Mouse (Mus musculus): ENCODE measurements around the gene Prkag2. TPM values are rescaled to one million over a fixed set of nuclear protein-coding genes. Genes with fewer than 3 reads are reported as not detected.
A peak's percentile ranks its signal among the peaks of the same experiment; 100 is the strongest.

The Prkag2 gene
- polyA plus RNA-seq, 1 experiment: 13.7 TPM

DNA sequence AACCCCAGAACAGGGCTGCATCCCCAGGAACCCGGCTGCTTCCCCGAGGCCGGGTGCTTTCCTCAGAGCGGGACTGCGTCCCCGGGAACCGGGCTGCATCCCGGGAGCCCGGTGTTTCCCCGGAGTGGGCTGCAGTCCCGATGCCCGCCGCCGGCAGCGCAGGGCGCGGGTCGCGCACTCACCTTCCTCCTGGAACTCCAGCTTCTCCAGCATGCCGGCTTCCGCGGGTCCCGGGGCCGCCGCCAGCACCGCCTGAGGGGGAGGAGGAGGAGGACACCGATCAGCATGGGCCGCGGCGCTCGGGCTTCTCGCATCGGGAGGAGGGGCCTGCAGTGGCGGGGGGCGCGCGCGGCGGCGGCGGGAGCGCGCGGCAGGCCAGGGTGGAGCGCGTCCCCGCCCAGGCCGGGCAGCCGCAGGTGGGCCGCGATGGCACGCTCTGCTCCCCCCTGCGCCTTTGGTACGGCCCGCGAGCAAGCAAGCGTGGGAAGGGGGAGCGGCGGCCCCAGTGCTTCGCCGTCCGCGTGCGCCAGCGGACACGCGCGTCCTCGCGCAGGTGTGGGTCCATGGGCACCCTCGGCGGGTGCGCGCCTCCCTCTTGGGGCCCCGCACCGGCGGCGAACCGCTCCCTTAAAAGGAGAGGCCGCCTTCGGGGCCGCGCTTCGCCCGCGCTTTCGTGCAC, 192.2 kb downstream of the Prkag2 start:
- TF ChIP-seq CTCF (IDR thresholded peaks at IDR 0.05; ENCODE audit: control insufficient read depth, insufficient read depth, low read length) (no peak), POLR2A (IDR thresholded peaks at IDR 0.05; ENCODE audit: borderline replicate concordance, control insufficient read depth, low read depth, low read length) (0 out of 2 replicates have a peak, but pooled peaks have one; percentile 9)
- H3K4me1 ChIP-seq (ENCODE audit: control insufficient read depth, insufficient read depth, low read length): no peaks in the 10 kb centered on the region; the same call in 1 of the 2 replicates
- peak overlapping the region; percentile 99 for H3K27ac ChIP-seq (ENCODE audit: control insufficient read depth, insufficient read depth, low read depth, low read length, poor library complexity)
- under 1% methylated on average over 64 of the region's 87 CpGs for WGBS
- peak overlapping the region; percentile 72 for H3K4me3 ChIP-seq (replicated peaks; ENCODE audit: control insufficient read depth, low read depth, low read length)

DNA sequence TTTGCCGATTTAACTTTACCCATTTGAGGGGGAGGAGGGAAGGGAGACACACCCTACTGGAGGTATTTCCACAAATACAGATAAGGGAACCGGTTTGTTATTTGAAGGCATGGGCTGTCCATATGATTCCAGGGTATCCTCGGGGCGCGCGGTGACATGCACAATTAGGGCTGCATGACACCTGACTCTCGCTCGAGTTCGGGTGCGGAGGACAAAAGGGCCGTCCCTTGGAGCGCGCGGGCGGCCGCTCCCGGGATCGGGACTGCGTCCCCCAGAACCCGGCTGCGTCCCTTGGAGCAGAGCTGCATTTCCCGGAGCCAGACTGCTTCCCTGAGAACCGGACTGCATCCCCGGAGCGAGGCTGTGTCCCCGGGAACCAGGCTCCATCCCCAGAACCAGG, 192.7 kb downstream of the Prkag2 start:
- H3K27ac ChIP-seq (ENCODE audit: control insufficient read depth, insufficient read depth, low read depth, low read length, poor library complexity): peak overlapping the region; percentile 99; the same call in 1 of the 2 replicates
- no peaks in the 10 kb centered on the region; the same call in 1 of the 2 replicates for H3K4me1 ChIP-seq (ENCODE audit: control insufficient read depth, insufficient read depth, low read length)
- TF ChIP-seq CTCF (IDR thresholded peaks at IDR 0.05; ENCODE audit: control insufficient read depth, insufficient read depth, low read length) (no peak), POLR2A (IDR thresholded peaks at IDR 0.05; ENCODE audit: borderline replicate concordance, control insufficient read depth, low read depth, low read length) (no peak)
- H3K4me3 ChIP-seq (replicated peaks; ENCODE audit: control insufficient read depth, low read depth, low read length): peak overlapping the region; percentile 72
- under 1% methylated on average over 26 of the region's 26 CpGs for WGBS

DNA sequence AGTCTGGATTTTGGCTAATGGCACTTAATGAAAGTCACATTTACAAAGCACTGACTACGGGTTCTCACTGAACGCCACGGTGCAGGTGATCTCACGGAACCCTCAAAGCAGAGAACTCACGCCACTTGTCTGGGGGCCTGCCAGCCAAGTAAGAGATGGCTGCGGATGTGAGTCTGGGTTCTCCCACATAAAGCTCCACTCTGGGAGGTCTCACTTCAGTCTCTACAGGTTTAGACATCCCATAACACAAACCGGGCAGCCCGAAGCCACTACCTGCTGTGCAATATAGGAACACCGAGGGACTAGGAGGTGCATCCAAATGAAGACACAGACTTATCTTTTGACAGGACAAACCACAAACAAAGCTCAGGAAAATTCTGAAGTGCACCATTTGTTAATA, 193.6 kb downstream of the Prkag2 start:
- 79% methylated on average over 9 of the region's 9 CpGs for WGBS
- Histone ChIP-seq H3K4me1 (ENCODE audit: control insufficient read depth, insufficient read depth, low read length) (no peaks in the 10 kb centered on the region; the same call in 1 of the 2 replicates), H3K4me3 (replicated peaks; ENCODE audit: control insufficient read depth, low read depth, low read length) (no peak overlapping the region), H3K27ac (ENCODE audit: control insufficient read depth, insufficient read depth, low read depth, low read length, poor library complexity) (no peak overlapping the region)
- no peak for TF ChIP-seq POLR2A (IDR thresholded peaks at IDR 0.05; ENCODE audit: borderline replicate concordance, control insufficient read depth, low read depth, low read length)
- TF ChIP-seq CTCF (IDR thresholded peaks at IDR 0.05; ENCODE audit: control insufficient read depth, insufficient read depth, low read length): no peak

DNA sequence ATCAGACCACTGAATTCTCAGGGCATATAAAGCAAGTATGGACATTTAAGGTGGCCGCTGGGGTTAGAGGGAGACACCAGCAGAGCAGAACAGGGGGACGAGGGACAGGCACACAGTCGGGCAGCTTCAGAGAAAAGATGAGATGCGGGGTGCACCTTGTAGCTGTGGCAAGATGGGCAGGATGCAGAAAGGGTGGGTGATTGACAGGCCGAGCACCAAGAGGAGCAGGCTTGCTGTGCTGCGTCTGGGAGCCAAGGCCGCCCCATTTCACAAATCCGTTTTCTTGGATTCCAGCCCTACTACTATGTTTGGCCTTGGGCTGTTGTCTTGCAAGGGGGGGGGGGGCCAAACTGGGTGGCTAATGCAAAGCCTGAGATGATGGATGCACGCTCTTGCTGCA, 195.5 kb downstream of the Prkag2 start:
- no peaks in the 10 kb centered on the region; the same call in 1 of the 2 replicates for H3K4me1 ChIP-seq (ENCODE audit: control insufficient read depth, insufficient read depth, low read length)
- TF ChIP-seq POLR2A (IDR thresholded peaks at IDR 0.05; ENCODE audit: borderline replicate concordance, control insufficient read depth, low read depth, low read length) (no peak), CTCF (IDR thresholded peaks at IDR 0.05; ENCODE audit: control insufficient read depth, insufficient read depth, low read length) (no peak)
- no peak overlapping the region for H3K4me3 ChIP-seq (replicated peaks; ENCODE audit: control insufficient read depth, low read depth, low read length)
- WGBS: 88% methylated on average over 9 of the region's 9 CpGs
- no peak overlapping the region for H3K27ac ChIP-seq (ENCODE audit: control insufficient read depth, insufficient read depth, low read depth, low read length, poor library complexity)

DNA sequence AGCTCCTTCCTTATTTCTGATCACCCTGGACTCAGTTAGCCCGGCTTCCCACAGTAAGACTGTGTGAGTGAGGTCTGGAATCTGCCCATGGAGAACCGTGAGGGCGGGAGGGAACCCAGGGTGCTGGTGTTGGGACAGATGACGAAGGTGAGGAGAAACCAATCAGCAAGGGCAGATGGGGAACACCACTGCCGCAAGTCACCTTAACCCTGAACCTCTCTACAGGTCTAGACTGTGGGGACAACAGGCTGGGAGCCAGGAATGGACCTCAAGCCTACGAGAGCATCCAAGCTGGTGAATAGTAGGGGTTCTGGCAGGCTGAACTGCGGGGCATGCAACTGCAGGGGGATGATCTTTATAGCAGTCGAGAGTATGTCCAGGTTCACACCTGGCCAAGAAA, 196.0 kb downstream of the Prkag2 start:
- Histone ChIP-seq H3K4me1 (ENCODE audit: control insufficient read depth, insufficient read depth, low read length) (no peaks in the 10 kb centered on the region; the same call in 1 of the 2 replicates), H3K4me3 (replicated peaks; ENCODE audit: control insufficient read depth, low read depth, low read length) (no peak overlapping the region), H3K27ac (ENCODE audit: control insufficient read depth, insufficient read depth, low read depth, low read length, poor library complexity) (no peak overlapping the region)
- 89% methylated on average over 8 of the region's 8 CpGs for WGBS
- TF ChIP-seq CTCF (IDR thresholded peaks at IDR 0.05; ENCODE audit: control insufficient read depth, insufficient read depth, low read length) (no peak), POLR2A (IDR thresholded peaks at IDR 0.05; ENCODE audit: borderline replicate concordance, control insufficient read depth, low read depth, low read length) (no peak)

DNA sequence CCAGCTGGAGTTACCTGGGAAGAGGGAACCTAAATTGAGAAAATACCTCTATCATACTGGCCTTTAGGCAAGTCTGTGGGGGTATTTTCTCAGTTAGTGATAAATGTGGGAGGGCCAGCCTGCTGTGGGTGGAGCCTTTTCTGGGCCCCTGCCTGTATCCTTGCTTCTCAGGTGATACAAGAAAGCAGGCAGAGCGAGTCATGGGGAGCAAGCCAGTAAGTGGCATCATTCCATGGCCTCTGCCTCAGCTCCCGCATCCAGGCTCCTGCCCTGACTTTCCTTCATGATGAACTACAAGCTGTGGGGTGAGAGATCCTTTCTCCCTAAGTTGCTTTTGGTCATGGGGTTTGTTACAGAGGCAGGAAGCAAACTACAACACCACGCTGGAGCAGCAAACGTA, 196.4 kb downstream of the Prkag2 start:
- TF ChIP-seq POLR2A (IDR thresholded peaks at IDR 0.05; ENCODE audit: borderline replicate concordance, control insufficient read depth, low read depth, low read length): no peak
- no peak for TF ChIP-seq CTCF (IDR thresholded peaks at IDR 0.05; ENCODE audit: control insufficient read depth, insufficient read depth, low read length)
- H3K4me3 ChIP-seq (replicated peaks; ENCODE audit: control insufficient read depth, low read depth, low read length): no peak overlapping the region
- H3K4me1 ChIP-seq (ENCODE audit: control insufficient read depth, insufficient read depth, low read length): no peaks in the 10 kb centered on the region; the same call in 1 of the 2 replicates
- H3K27ac ChIP-seq (ENCODE audit: control insufficient read depth, insufficient read depth, low read depth, low read length, poor library complexity): no peak overlapping the region
- 76% methylated on average over 4 of the region's 4 CpGs for WGBS

GRCm38 (mm10) chr5:24902835-24903234, 197.6 kb downstream of the Prkag2 start:
- Histone ChIP-seq H3K4me3 (replicated peaks; ENCODE audit: control insufficient read depth, low read depth, low read length) (no peak overlapping the region), H3K4me1 (ENCODE audit: control insufficient read depth, insufficient read depth, low read length) (no peaks in the 10 kb centered on the region; the same call in 1 of the 2 replicates), H3K27ac (ENCODE audit: control insufficient read depth, insufficient read depth, low read depth, low read length, poor library complexity) (no peak overlapping the region)
- TF ChIP-seq POLR2A (IDR thresholded peaks at IDR 0.05; ENCODE audit: borderline replicate concordance, control insufficient read depth, low read depth, low read length) (no peak), CTCF (IDR thresholded peaks at IDR 0.05; ENCODE audit: control insufficient read depth, insufficient read depth, low read length) (peak; percentile 73)
- 44% methylated on average over 4 of the region's 4 CpGs for WGBS

- TF ChIP-seq CTCF (IDR thresholded peaks at IDR 0.05; ENCODE audit: control insufficient read depth, insufficient read depth, low read length) (no peak), POLR2A (IDR thresholded peaks at IDR 0.05; ENCODE audit: borderline replicate concordance, control insufficient read depth, low read depth, low read length) (no peak)
- H3K4me1 ChIP-seq (ENCODE audit: control insufficient read depth, insufficient read depth, low read length): no peaks in the 10 kb centered on the region; the same call in 1 of the 2 replicates
- H3K27ac ChIP-seq (ENCODE audit: control insufficient read depth, insufficient read depth, low read depth, low read length, poor library complexity): no peak overlapping the region
- H3K4me3 ChIP-seq (replicated peaks; ENCODE audit: control insufficient read depth, low read depth, low read length): no peak overlapping the region
- WGBS: 81% methylated on average over 4 of the region's 4 CpGs
Measured at GRCm38 (mm10) chr5:24895606-24896005, 204.8 kb downstream of the Prkag2 start.

Data from bone marrow, adult 2 months (tissue).